Mouse (Mus musculus): ENCODE results near the gene Cdh24. TPM values are rescaled to one million over a fixed set of nuclear protein-coding genes. Genes with fewer than 3 reads are reported as not detected.
"Not testable (repeated sequence)": the region's sequence is repeated elsewhere in the genome, so short reads cannot be mapped to it uniquely, and the experiment has no call there.

Cdh24 gene
- total RNA-seq, 2 experiments from 2014 or later = 1.7 to 2.5 TPM

- DNase-seq = no peak
Measured at GRCm38 (mm10) chr14:54642224-54642944, 1.2 kb upstream of the Cdh24 start.

GRCm38 (mm10) chr14:54640946-54641304 is 239 bp downstream of the Cdh24 start, which contains the start of gene Gm17606:
Gene Gm17606, plus strand, starts transcription at chr14:54640952.
- no peak for DNase-seq

- no peak for DNase-seq
Measured at GRCm38 (mm10) chr14:54640121-54640520, 1.0 kb downstream of the Cdh24 start.

GRCm38 (mm10) chr14:54638210-54638609 is 3.0 kb downstream of the Cdh24 start:
- no peak for DNase-seq

- peak; percentile 68 for DNase-seq
Measured at GRCm38 (mm10) chr14:54636954-54637353, 4.2 kb downstream of the Cdh24 start.

- no peak for DNase-seq
Measured at GRCm38 (mm10) chr14:54634182-54634581, 7.0 kb downstream of the Cdh24 start.

- no peak for DNase-seq
Measured at GRCm38 (mm10) chr14:54632252-54632651, 8.9 kb downstream of the Cdh24 start.

GRCm38 (mm10) chr14:54631240-54631599 is 9.9 kb downstream of the Cdh24 start:
- no peak for DNase-seq

- no peak for DNase-seq
Measured at GRCm38 (mm10) chr14:54630583-54631239, 10.5 kb downstream of the Cdh24 start.

GRCm38 (mm10) chr14:54629797-54630196 is 11.4 kb downstream of the Cdh24 start:
- DNase-seq = no peak

GRCm38 (mm10) chr14:54628103-54628502 is 13.1 kb downstream of the Cdh24 start:
- DNase-seq = no peak

GRCm38 (mm10) chr14:54624976-54625375 is 16.2 kb downstream of the Cdh24 start:
- no peak for DNase-seq

GRCm38 (mm10) chr14:54623334-54623733 is 17.8 kb downstream of the Cdh24 start:
- no peak for DNase-seq

- DNase-seq = no peak
Measured at GRCm38 (mm10) chr14:54621133-54621532, 20.0 kb downstream of the Cdh24 start, which contains the start of gene Psmb11. Gene Psmb11, plus strand, starts transcription at chr14:54621433.

- DNase-seq = peak; percentile 87
Measured at GRCm38 (mm10) chr14:54617897-54618365, 23.2 kb downstream of the Cdh24 start, which contains the start of gene Psmb5. Gene Psmb5, minus strand, starts transcription at chr14:54618022.

- no peak for DNase-seq
Measured at GRCm38 (mm10) chr14:54617152-54617896, 23.8 kb downstream of the Cdh24 start.

GRCm38 (mm10) chr14:54616226-54616825 is 24.8 kb downstream of the Cdh24 start:
- no peak for DNase-seq

GRCm38 (mm10) chr14:54614130-54614529 is 27.0 kb downstream of the Cdh24 start:
- not testable (repeated sequence) for DNase-seq

GRCm38 (mm10) chr14:54610648-54611047 is 30.5 kb downstream of the Cdh24 start:
- no peak for DNase-seq

- peak; percentile 48 for DNase-seq
Measured at GRCm38 (mm10) chr14:54609962-54610361, 31.2 kb downstream of the Cdh24 start.

- DNase-seq = no peak
Measured at GRCm38 (mm10) chr14:54609245-54609644, 31.9 kb downstream of the Cdh24 start.

- DNase-seq = no peak
Measured at GRCm38 (mm10) chr14:54607226-54607625, 33.9 kb downstream of the Cdh24 start.
